Mouse (Mus musculus) stomach, embryonic 15.5 days (tissue): ENCODE measurements around the gene Camkmt. TPM values are rescaled to one million over a fixed set of nuclear protein-coding genes. Genes with fewer than 3 reads are reported as not detected.

ENCODE experiments used
- ATAC-seq: fragments of 200-750 bp; cut with Nextera tagmentation; 2 replicates; pipeline ENCODE4 v1.8.0; 2017; ENCODE audit warnings: low read depth, moderate number of reproducible peaks, moderate TSS enrichment; ENCODE audit not compliant: insufficient read depth, low FRiP score
- H3K27ac ChIP-seq: fragments of 300-500 bp; sonication (generic); 2 replicates; pipeline ENCODE4 v1.5.1; 2015; ENCODE audit warnings: mild to moderate bottlenecking, inconsistent platforms
- H3K27me3 ChIP-seq: fragments of 300-500 bp; sonication (generic); replicated peaks from 2 replicates; pipeline ENCODE4 v1.6.1; 2015; ENCODE audit warnings: inconsistent platforms
- H3K36me3 ChIP-seq: fragments of 300-500 bp; sonication (generic); 2 replicates; pipeline ENCODE4 v1.6.1; 2015; ENCODE audit warnings: inconsistent platforms
- H3K4me1 ChIP-seq: fragments of 300-500 bp; sonication (generic); 2 replicates; pipeline ENCODE4 v1.6.1; 2015; ENCODE audit warnings: inconsistent platforms
- H3K4me2 ChIP-seq: fragments of 300-500 bp; sonication (generic); 2 replicates; pipeline ENCODE4 v1.6.1; 2015; ENCODE audit warnings: mild to moderate bottlenecking, inconsistent platforms
- H3K4me3 ChIP-seq: fragments of 300-500 bp; sonication (generic); replicated peaks from 2 replicates; pipeline ENCODE4 v1.5.1; 2015; ENCODE audit warnings: inconsistent platforms
- H3K9ac ChIP-seq: fragments of 300-500 bp; sonication (generic); 2 replicates; pipeline ENCODE4 v1.6.1; 2015; ENCODE audit warnings: inconsistent platforms
- H3K9me3 ChIP-seq: fragments of 300-500 bp; sonication (generic); 2 replicates; pipeline ENCODE4 v1.6.1; 2016; ENCODE audit warnings: inconsistent platforms
- WGBS: fragments of 180-500 bp; shearing (Covaris S2); methylation state at CpG from one replicate; pipeline ENCODE4 v1.1.7; 2015; 5-methylcytosine and 5-hydroxymethylcytosine counted together
- polyA plus RNA-seq: library from polyadenylated mRNA; unstranded; fragments of >200 nt; fragmentation: Nextera tagmentation; extraction: Ambion mirVana; gene quantifications from 2 replicates; pipeline ENCODE4 v1.2.1, GENCODE M21; 2015

Gene Camkmt
- polyA plus RNA-seq, 1 experiment from 2014 or later, result 14.3 TPM

DNA sequence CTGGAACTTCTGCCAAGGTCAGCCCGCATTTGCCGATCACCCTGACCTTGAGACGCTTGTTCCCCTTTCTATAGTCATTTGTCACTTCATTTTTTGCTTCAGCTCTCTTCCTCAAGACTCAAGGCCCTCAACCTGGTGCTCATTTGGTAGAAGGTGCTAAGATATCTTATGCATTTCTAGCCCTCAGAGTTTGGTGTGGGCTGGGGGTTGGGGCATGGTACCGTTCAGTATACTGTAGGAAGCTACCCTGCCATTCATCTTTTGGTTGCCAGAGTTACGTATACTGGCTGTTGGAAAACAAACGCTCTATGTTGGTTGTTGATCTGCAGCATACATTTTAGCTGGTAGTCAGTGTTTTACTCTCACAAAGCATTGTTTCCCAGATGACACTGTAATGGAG lies 53.8 kb downstream of the Camkmt start:
- no peak for ATAC-seq
- no peaks in the 10 kb centered on the region for H3K27me3 ChIP-seq
- no peaks in the 10 kb centered on the region for H3K9me3 ChIP-seq
- no peak overlapping the region for H3K27ac ChIP-seq
- H3K36me3 ChIP-seq, result no peaks in the 10 kb centered on the region
- WGBS, result 86% methylated on average over 6 of the region's 6 CpGs
- no peak overlapping the region for H3K4me2 ChIP-seq
- no peak overlapping the region for H3K9ac ChIP-seq
- no peaks in the 10 kb centered on the region for H3K4me1 ChIP-seq
- H3K4me3 ChIP-seq, result no peak overlapping the region

DNA sequence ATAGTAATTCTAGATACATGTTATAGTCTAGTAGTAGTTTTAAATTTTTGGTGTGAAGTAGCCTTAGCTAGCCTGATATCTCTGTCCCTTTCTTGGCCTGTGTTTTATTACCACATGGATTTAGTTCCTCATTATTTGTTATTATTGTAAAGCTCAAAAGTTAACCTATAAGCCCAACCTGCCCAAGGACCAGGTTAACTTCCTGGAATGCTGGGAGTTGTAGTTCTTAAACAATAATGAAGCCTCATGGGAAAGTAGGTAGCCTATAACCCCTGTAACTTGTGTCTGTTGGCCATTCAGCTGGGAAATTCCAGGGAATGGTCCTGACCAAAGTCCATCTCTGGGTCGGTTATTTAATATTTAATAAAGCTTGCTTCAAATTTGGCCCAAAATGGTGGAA lies 58.0 kb downstream of the Camkmt start:
- Histone ChIP-seq H3K27me3 (no peaks in the 10 kb centered on the region), H3K4me1 (no peaks in the 10 kb centered on the region), H3K4me2 (no peak overlapping the region), H3K9me3 (no peaks in the 10 kb centered on the region), H3K27ac (no peak overlapping the region), H3K9ac (no peak overlapping the region), H3K4me3 (no peak overlapping the region), H3K36me3 (no peaks in the 10 kb centered on the region)
- no peak for ATAC-seq
- 90% methylated on average over 1 of the region's 1 CpGs for WGBS

DNA sequence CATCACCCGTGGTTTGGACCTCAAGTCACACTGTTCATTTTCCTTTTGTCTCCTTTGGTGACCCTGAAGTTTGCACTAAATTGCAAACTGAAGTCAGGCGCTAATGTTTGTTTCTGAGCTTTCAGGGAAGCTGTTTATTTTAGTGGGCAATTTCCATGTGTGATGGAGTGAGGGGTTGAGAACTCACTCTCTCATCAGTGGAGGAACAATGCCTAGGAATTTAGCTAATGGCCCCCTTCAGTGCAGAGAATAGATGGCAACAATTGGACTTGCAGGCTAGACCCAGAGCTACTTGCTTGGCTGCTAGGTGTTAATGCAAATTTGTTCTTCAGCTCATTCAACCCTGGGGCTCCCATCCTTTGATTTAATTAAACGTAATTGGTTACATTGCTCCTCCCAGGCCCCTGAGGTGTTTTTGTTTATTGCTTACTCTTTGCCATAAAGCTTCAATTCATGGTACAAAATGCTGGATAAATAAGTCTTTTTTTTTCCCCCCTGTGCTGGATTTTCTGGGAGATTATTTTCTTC lies 58.9 kb downstream of the Camkmt start:
- no peak for ATAC-seq
- H3K4me3 ChIP-seq, result no peak overlapping the region
- no peak overlapping the region for H3K4me2 ChIP-seq
- no peaks in the 10 kb centered on the region for H3K9me3 ChIP-seq
- no peaks in the 10 kb centered on the region for H3K27me3 ChIP-seq
- H3K4me1 ChIP-seq, result no peaks in the 10 kb centered on the region
- H3K27ac ChIP-seq, result no peak overlapping the region
- H3K9ac ChIP-seq, result no peak overlapping the region
- 31% methylated on average over 3 of the region's 3 CpGs for whole genome bisulfite sequencing
- H3K36me3 ChIP-seq, result no peaks in the 10 kb centered on the region

DNA sequence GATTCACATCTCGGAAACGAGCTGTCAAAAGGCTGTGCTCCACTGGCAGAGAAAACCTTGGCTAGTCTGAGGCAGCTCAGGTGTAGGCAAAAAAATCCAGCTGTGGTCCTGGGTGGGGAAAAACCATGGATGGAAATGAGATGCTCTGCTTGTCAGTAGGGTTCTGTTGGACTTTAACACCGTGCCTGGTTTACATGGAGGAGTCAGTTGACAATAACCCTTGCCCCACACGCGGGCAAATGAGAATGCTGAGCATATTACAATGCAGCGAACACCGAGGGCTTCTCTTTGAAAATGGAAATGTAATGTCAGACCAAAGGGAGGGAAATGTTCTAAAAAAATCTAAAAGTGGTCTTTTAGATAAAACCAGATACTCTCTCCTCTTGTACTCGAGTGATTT lies 60.9 kb downstream of the Camkmt start:
- H3K27ac ChIP-seq, result no peak overlapping the region

DNA sequence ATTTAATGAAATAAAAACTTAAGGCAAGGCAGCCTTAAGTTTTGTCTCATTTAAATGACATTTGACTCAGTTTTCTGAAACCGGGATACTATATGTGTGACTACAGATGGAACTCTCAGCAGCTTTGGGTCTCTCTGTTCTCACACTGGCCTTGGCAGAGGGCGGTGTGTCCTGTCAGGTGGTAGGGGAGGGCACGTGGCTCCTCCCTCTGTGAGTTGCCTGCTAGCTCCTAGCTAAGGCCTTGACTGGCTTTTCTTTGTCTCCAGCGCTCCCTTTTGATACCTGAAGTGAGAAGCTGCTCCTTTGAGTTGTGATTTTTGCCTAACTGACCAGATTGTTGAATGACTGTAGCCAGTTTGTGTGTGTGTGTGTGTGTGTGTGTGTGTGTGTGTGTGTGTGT lies 67.8 kb downstream of the Camkmt start:
- H3K9me3 ChIP-seq, result no peaks in the 10 kb centered on the region
- no peaks in the 10 kb centered on the region for H3K27me3 ChIP-seq
- H3K4me3 ChIP-seq, result no peak overlapping the region
- no peak overlapping the region for H3K9ac ChIP-seq
- no peak overlapping the region for H3K27ac ChIP-seq
- no peaks in the 10 kb centered on the region for H3K4me1 ChIP-seq
- no peaks in the 10 kb centered on the region for H3K36me3 ChIP-seq
- 76% methylated on average over 4 of the region's 4 CpGs for WGBS
- H3K4me2 ChIP-seq, result no peak overlapping the region
- ATAC-seq, result no peak

More for the DNA sequence above, 60.9 kb downstream of the Camkmt start:
- no peak overlapping the region for H3K4me3 ChIP-seq
- no peaks in the 10 kb centered on the region for H3K4me1 ChIP-seq
- no peak overlapping the region for H3K4me2 ChIP-seq
- no peaks in the 10 kb centered on the region for H3K36me3 ChIP-seq
- H3K9ac ChIP-seq, result no peak overlapping the region
- H3K27me3 ChIP-seq, result no peaks in the 10 kb centered on the region
- WGBS, result 50% methylated on average over 8 of the region's 8 CpGs
- H3K9me3 ChIP-seq, result no peaks in the 10 kb centered on the region
- no peak for ATAC-seq

GRCm38 (mm10) chr17:85159526-85159925 lies 69.2 kb downstream of the Camkmt start:
- Histone ChIP-seq H3K36me3 (no peaks in the 10 kb centered on the region), H3K4me2 (no peak overlapping the region), H3K9me3 (no peaks in the 10 kb centered on the region), H3K4me1 (no peaks in the 10 kb centered on the region), H3K27ac (no peak overlapping the region), H3K27me3 (no peaks in the 10 kb centered on the region), H3K9ac (no peak overlapping the region), H3K4me3 (no peak overlapping the region)
- WGBS, result 82% methylated on average over 8 of the region's 8 CpGs
- no peak for ATAC-seq

- Histone ChIP-seq H3K27ac (no peak overlapping the region), H3K36me3 (no peaks in the 10 kb centered on the region), H3K4me1 (no peaks in the 10 kb centered on the region), H3K4me2 (no peak overlapping the region), H3K9ac (no peak overlapping the region), H3K27me3 (no peaks in the 10 kb centered on the region), H3K9me3 (no peaks in the 10 kb centered on the region), H3K4me3 (no peak overlapping the region)
- no peak for ATAC-seq
- WGBS, result 88% methylated on average over 8 of the region's 8 CpGs
Measured at GRCm38 (mm10) chr17:85160786-85161185, 70.4 kb downstream of the Camkmt start.

- Histone ChIP-seq H3K4me3 (no peak overlapping the region), H3K27ac (no peak overlapping the region), H3K27me3 (no peaks in the 10 kb centered on the region), H3K4me1 (no peaks in the 10 kb centered on the region), H3K9ac (no peak overlapping the region), H3K4me2 (no peak overlapping the region), H3K36me3 (no peaks in the 10 kb centered on the region), H3K9me3 (no peaks in the 10 kb centered on the region)
- WGBS, result 66% methylated on average over 7 of the region's 7 CpGs
- no peak for ATAC-seq
Measured at GRCm38 (mm10) chr17:85162569-85163271, 72.4 kb downstream of the Camkmt start.

- H3K27ac ChIP-seq, result peak overlapping the region; percentile 2; the same call in 1 of the 2 replicates
- no peaks in the 10 kb centered on the region for H3K36me3 ChIP-seq
- no peaks in the 10 kb centered on the region for H3K9me3 ChIP-seq
- WGBS, result 81% methylated on average over 4 of the region's 4 CpGs
- ATAC-seq, result no peak
- no peak overlapping the region for H3K4me2 ChIP-seq
- H3K4me3 ChIP-seq, result no peak overlapping the region
- H3K27me3 ChIP-seq, result no peaks in the 10 kb centered on the region
- no peak overlapping the region for H3K9ac ChIP-seq
- H3K4me1 ChIP-seq, result no peaks in the 10 kb centered on the region
Measured at GRCm38 (mm10) chr17:85163272-85163610, 72.9 kb downstream of the Camkmt start.

DNA sequence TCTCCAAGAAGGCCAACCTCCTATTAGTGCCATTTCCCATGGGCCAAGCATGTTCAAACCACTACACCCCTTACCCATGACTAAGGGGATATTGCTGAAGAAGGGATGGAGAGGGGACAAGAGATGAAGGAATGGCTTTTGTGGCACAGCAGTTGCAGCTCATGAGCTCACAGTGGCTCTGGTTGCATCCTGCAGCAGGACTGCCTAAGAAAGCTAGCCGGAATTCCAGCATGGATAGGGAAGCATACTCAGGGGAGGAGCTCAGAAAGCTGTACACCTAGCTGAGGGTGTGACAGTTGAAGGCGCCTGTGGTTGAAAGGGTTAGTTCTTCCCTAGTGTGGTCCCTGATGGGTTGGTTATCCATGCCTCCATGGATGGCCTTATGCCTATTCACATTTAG lies 78.4 kb downstream of the Camkmt start:
- no peaks in the 10 kb centered on the region for H3K36me3 ChIP-seq
- no peaks in the 10 kb centered on the region for H3K4me1 ChIP-seq
- H3K4me3 ChIP-seq, result no peak overlapping the region
- H3K9ac ChIP-seq, result no peak overlapping the region
- H3K9me3 ChIP-seq, result no peaks in the 10 kb centered on the region
- ATAC-seq, result no peak
- WGBS, result 86% methylated on average over 2 of the region's 2 CpGs
- H3K4me2 ChIP-seq, result no peak overlapping the region
- no peaks in the 10 kb centered on the region for H3K27me3 ChIP-seq
- no peak overlapping the region for H3K27ac ChIP-seq

GRCm38 (mm10) chr17:85170541-85171255 lies 80.3 kb downstream of the Camkmt start:
- Histone ChIP-seq H3K4me2 (no peak overlapping the region), H3K27ac (no peak overlapping the region), H3K4me1 (no peaks in the 10 kb centered on the region), H3K4me3 (no peak overlapping the region), H3K9ac (no peak overlapping the region), H3K27me3 (no peaks in the 10 kb centered on the region), H3K9me3 (no peaks in the 10 kb centered on the region), H3K36me3 (no peaks in the 10 kb centered on the region)
- no peak for ATAC-seq
- 75% methylated on average over 10 of the region's 10 CpGs for WGBS

- no peak for ATAC-seq
- Histone ChIP-seq H3K9me3 (no peaks in the 10 kb centered on the region), H3K36me3 (no peaks in the 10 kb centered on the region), H3K4me3 (no peak overlapping the region), H3K4me1 (no peaks in the 10 kb centered on the region), H3K4me2 (no peak overlapping the region), H3K9ac (no peak overlapping the region), H3K27me3 (no peaks in the 10 kb centered on the region), H3K27ac (no peak overlapping the region)
- 52% methylated on average over 4 of the region's 4 CpGs for WGBS
Measured at GRCm38 (mm10) chr17:85171951-85172350, 81.6 kb downstream of the Camkmt start.
